Mouse (Mus musculus) retina, postnatal 1 day (tissue): Measurements from ENCODE around the gene Zcchc12.

ENCODE experiments used
- DNase-seq: peaks from one replicate; pipeline ENCODE4 v3.0.0-alpha.2; 2012

Zcchc12 gene

DNA sequence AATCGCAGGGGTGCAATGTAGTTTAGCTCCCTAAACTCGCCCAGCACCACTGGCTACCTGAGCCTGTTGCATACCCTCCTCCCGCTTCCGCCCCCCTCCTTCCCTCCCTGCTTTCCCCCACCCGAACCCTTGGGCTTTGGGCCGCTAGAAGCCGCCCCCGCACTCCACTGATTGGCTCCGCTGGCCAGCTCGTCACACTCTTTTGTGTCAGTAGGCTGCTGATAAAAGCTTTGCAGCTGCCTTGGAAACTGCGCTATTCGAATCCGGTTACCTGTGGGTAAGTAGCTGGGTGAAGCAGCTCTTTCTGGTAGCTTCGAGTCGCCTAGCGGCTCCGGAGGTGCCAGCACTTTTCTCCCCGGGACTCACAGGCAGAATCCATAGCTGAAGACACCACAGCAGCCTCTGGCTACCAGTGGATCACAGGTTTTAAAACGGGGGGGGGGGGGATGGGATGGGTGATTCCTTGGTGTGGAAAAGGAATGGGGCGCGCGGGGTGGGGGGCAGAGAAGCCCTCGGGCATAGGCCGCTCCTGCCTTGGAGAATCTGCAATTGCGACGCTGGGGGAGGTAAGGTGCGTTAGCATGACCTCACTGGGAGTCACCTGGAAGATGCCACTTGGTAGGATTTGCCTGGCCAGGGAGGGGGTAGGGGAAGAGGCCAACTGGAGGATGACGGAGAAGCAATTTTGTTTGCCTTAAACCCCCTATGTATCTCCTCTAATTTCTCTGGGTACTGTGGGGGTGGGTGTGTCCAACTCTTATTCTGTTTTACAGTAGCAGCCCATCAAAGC is at the start of gene Zcchc12:
Gene Zcchc12 (plus strand): TSS at position 169 of the 790 bp plus-strand sequence.
- DNase-seq: peak; percentile 61

DNA sequence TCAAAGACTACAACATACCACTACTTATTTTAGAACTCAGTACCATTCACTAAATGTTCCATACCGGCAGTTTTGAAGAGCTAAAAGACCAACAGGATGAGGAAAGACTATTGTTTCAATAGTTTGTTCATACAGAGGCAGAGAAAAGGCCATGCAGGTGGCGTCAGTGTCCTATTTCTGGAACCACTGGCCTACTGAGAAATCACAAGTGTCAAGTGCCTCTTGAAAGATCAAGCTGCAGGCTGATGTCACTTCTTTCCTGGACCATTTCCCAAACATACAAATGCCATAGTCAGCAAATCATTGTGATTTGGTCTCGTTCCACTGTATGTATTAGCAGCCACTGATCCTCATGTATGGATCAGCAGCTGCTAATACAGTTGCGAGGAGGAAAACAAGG is 49.0 kb upstream of the Zcchc12 start:
- DNase-seq: no peak

- DNase-seq: no peak
These were observed 45.6 kb upstream of the Zcchc12 start for GRCm38 (mm10) chrX:36150100-36150499.

GRCm38 (mm10) chrX:36156677-36157076 is 39.0 kb upstream of the Zcchc12 start:
- no peak for DNase-seq

DNA sequence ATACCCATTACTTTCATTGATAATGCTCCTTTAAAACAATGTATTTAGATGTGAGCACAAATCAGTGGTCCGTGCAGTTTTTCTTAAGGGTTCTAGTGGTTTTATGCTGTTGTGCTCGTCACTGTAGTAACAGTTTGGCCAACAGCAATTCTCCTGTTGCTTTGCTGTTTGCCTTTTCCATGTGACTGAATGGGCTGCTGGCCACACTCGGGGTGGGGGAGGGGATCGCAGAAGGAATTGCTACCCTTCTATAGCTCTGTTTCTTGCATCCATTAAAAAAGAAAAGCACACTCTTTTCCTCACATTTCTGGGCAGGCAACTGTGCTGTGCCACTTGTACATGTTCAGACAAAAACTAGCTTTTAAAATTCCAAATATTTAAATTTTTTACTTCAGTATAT is 34.1 kb upstream of the Zcchc12 start:
- no peak for DNase-seq

DNA sequence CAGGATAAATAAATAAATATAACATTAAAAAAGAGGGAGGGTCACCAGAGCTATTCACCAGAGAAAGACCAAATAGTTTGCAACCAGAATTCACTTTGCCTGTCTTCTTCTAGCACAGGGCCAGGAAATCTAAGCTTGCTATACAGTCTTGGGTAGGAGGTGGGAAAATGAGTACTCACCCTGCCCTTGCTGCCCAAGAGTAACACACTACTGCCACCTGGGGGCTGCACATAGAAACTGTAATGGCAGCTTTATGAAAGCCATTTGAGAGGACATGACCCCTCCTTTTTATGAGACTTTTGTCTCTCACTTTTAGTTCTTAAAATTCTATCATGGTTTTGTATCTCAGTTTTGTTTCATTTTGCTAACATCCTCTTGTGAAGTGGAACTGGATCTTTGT is 12.1 kb upstream of the Zcchc12 start:
- peak; percentile 54 for DNase-seq

GRCm38 (mm10) chrX:36186036-36186435 is 9.7 kb upstream of the Zcchc12 start:
- no peak for DNase-seq

DNA sequence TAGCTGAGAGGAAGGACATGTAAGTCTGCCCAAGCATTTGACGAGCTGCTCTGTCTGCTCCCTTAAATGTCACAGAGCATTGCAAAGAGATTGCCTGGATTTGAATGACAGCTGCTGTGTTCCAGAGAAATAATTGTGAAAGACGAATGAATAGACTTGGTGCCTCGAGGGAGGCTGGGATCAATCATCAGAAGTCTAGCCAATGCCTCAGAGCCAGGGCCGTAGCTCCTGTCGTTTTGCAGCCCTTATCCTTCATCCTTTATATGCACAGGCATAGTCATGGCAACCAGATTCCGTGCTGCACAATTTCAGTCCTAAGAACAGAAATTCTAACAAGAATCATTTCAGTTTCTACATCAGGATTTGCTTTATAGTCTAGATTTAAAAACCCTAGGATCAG is 9.3 kb upstream of the Zcchc12 start:
- DNase-seq: no peak

DNA sequence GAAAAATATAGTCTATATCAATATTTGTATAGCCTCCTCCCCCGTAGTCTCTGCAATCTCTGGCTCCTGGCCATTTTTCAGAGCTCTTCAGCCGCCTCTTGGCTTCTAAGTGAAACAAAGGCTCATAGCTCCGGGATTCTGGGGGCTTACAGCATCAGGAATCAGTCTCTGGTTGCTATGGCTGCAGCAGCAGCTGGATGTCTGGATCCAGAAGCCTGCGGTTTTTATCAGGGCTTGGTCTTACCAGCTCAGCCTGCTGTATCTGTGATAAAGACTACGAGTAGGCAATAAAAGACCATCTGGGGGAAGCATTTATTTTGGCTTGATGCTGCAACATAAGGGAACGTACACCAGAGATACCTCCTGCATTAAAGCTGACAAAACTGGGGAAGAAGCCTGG is 1.8 kb upstream of the Zcchc12 start:
- peak; percentile 25 for DNase-seq

- no peak for DNase-seq
These were observed 13.8 kb downstream of the Zcchc12 start for GRCm38 (mm10) chrX:36209554-36209953.

DNA sequence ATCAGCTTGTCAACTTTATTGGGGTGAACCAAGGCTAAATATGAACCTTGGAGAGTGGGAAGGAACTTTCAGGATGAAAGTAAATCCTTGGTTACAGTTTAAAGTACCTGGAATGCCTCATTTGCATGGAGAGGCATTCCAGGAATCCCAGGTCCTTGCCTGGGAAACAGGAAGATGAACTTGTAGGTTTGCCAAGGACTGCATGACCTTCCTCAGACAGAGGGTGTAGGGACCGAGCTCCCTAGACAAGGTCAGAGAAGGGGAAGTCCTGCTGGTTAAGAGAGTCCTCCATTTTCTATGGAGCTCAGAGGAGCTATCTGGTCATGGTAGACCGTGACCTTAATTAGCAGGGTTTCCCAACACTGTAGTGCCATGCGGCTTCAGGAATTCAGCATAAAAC is 15.5 kb downstream of the Zcchc12 start:
- no peak for DNase-seq

- no peak for DNase-seq
These were observed 25.7 kb downstream of the Zcchc12 start for GRCm38 (mm10) chrX:36221366-36221765.

DNA sequence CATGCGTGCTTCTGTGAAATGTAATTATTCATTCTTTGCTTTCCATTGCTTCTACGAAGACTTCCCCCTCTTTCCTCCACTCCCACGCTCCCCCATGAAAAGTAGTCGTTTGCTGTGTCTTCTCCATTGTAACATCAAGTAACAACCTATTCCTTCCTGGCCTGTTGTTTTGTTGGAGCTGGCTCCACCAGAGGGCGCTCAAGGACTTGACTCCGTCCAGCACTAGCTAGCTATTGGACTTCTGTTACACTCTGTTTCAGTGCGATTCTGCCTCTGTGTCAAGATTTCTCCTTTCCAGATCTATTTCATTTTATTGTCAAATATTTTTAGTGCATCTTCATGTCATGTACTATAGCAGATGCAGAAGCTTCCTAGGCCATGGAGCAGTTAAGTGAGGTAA is 30.1 kb downstream of the Zcchc12 start:
- DNase-seq: peak; percentile 72

DNA sequence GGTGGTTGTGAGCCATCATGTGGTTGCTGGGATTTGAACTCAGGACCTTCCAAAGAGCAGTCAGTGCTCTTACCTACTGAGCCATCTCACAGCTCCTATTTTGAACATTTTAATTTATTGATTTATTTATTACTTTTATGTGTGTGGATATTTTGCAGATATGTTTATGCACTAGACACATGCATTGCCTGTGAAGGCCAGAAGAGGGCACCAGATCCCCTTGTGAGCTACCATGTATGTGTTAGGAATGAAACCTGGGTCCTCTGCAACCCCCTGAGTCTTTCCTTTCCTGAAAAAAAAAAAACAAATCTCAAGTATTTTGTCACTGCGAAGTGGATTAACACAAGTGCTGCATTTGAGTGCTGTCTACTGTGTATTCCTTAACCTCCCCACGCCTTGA is 30.9 kb downstream of the Zcchc12 start:
- peak; percentile 43 for DNase-seq

- DNase-seq: no peak
These were observed 33.2 kb downstream of the Zcchc12 start for GRCm38 (mm10) chrX:36228861-36229260.

- DNase-seq: no peak
These were observed 33.6 kb downstream of the Zcchc12 start for GRCm38 (mm10) chrX:36229273-36229672.

DNA sequence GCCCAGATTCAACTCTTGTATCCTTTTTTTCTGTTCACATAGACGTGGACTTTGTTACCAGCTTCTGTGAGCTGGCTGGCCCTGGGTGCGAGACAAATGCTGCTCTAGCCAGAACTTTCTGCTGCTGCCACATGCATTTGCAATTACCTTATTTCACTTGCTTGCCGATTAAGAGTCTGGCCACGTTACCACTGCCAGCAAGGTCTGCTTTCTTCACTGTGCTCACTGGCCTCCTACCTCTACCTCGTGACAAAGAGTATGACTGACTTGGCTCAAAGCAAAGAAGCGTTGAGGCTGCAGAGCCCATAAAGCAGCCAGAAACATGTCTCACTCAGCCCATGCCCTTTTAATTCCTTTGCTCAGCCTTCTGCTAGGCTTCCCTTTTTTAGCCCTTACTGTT is 39.9 kb downstream of the Zcchc12 start:
- DNase-seq: no peak
